Mouse (Mus musculus) gastrocnemius, adult 2 months (tissue): Measurements from ENCODE around the gene Acot11. TPM values are rescaled to one million over a fixed set of nuclear protein-coding genes. Genes with fewer than 3 reads are reported as not detected.
"Not testable (repeated sequence)": the region's sequence is repeated elsewhere in the genome, so short reads cannot be mapped to it uniquely, and the experiment has no call there.

ENCODE experiments used
- DNase-seq: peaks from one replicate; pipeline ENCODE4 v3.0.0; 2022
- H3K27ac ChIP-seq: fragments of 200-600 bp; 2 replicates; pipeline ENCODE4 v1.8.1; 2022; ENCODE audit warnings: mild to moderate bottlenecking
- H3K4me3 ChIP-seq: fragments of 200-600 bp; 2 replicates; pipeline ENCODE4 v1.8.1; 2022; ENCODE audit warnings: mild to moderate bottlenecking, moderate library complexity
- CTCF ChIP-seq: fragments of 200-600 bp; IDR thresholded peaks from 2 replicates; pipeline ENCODE4 v1.8.1; 2022; ENCODE audit warnings: antibody characterized with exemption, mild to moderate bottlenecking, moderate library complexity
- intact Hi-C: fragments of 180-260 bp; cut with DNase I; formaldehyde crosslinking; loops from one replicate; pipeline ENCODE4 v1.15.1; 2025
- total RNA-seq, 2 experiments: library from RNA; stranded (reverse); gene quantifications; 2 replicates each; pipeline ENCODE4 v1.2.3; 2021

Gene Acot11
- total RNA-seq, 2 experiments from 2014 or later = 7.1 to 17.3 TPM

DNA sequence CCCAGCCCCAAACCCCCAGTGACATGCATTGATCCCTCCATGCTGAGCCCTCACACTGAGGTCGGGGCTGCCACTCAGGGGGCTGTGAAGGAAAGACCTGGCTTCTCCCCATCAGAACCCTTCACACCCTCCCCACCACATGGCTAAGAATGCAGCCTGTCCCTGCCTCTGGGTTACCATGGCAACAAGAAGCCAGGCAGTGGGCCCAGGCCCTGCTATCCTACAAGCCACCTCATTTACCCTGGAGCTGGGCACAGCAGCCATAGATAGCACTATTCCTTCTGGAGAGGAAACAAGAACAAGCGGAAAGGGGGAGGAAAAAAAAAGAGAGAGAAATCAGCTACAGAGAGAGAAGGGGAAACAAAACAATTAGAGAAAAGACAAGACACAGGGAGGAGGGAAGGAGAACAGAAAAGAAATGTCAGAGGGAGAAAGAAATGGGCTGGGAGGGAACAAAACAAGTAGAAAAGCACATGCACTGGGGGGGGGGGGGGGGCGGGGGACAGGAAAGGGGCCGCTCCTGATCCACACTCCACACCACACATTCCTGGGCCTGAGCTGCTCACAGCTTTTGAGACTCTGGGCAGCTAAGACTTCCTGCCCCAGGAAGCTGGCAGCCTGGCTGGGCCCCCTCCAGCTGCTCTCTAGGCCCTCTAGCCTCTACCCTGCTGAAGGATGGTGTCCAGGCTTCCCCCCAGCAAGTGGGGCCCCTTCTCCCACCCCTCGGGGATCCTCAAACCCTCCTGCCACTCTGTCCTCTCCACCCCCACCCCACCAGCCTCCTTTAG, 18.9 kb downstream of the Acot11 start:
- peak overlapping the region; percentile 72 for H3K27ac ChIP-seq
- peak; percentile 50 for DNase-seq
- no peak for TF ChIP-seq CTCF
- H3K4me3 ChIP-seq = no peak overlapping the region
- intact Hi-C loops = no loop called here

DNA sequence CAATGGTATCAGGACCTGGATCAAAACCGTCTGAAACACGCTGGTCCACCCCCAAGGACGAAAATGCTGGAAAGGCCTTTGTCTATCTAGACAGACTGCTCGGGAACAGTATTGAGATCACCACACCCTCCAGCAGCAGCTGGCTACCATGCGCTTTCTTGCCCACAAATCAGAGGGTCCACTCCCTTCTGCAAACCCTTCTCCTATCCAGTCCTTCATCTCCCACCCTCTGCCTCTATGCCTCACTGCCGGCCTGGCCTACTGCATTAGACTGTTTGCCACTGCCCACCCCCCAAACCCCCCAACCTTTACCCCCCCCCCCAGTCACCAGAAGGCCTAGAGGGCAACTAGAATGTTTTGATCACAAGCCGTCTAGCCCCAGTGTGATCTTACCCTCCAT, 19.5 kb downstream of the Acot11 start:
- H3K4me3 ChIP-seq = no peak overlapping the region
- TF ChIP-seq CTCF = no peak
- intact Hi-C loops = no loop called here
- peak overlapping the region; percentile 72; the same call in 1 of the 2 replicates for H3K27ac ChIP-seq
- DNase-seq = no peak

DNA sequence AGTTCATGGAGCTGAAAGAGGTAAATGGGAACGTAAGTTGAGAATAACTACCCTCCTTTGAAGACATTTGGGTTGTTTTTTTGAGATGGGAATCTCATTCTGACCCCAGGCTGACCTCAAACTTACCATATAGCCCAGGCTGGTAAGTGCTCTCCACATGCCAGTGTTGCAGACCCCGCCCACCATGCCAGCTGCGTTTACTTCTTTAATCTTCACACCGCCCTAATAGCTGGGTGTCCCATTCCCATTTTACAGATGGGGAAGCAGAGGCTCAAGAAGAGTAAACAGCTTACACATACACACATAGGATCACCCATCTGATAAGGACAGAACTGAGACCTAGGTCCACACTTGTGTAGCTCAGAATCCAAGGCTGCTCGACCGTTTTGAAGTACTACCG, 20.0 kb downstream of the Acot11 start:
- no peak for TF ChIP-seq CTCF
- H3K4me3 ChIP-seq = no peak overlapping the region
- peak overlapping the region; percentile 65; the same call in 1 of the 2 replicates for H3K27ac ChIP-seq
- intact Hi-C loops = no loop called here
- no peak for DNase-seq

DNA sequence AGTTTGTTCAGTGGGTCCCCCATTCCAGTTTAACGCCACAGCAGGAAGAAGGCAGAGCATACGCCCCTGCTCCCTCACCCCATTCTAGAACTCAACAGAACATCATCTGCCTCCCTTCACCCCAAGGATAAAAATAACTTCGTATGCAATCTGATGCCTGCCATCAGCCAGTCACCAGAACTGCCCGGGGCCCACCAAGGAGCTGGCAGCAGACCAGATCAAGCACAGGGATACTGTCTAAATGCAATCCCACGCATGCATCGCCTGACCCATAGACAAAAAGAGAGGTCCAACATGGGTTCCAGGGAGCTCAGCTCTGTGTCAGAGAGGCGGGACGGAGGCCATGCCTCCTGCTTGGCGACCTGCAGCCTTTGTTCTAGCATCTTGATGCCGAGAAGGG, 21.7 kb downstream of the Acot11 start:
- peak; percentile 67 for DNase-seq
- intact Hi-C loops = no loop called here
- H3K4me3 ChIP-seq = no peak overlapping the region
- TF ChIP-seq CTCF = no peak
- peak overlapping the region; percentile 65 for H3K27ac ChIP-seq

DNA sequence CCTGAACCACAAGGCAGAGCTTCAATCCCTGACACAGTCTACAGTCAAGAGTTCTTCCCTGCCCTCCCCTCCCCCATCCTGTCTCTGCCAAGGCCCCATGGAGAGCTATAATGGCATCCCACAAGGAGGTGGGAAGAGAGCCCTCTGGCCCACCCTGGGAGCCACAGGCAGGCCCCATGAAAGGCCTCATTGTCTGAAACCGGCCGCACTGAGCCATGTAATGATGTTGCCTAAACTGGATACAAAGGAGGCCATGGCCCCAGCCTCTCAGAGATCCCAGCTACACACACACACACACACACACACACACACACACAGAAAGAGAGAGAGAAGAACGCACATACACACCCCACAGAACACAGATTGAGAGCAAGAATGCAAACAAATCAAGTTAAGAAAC, 24.8 kb downstream of the Acot11 start:
- intact Hi-C loops = no loop called here
- TF ChIP-seq CTCF = no peak
- no peak for DNase-seq

DNA sequence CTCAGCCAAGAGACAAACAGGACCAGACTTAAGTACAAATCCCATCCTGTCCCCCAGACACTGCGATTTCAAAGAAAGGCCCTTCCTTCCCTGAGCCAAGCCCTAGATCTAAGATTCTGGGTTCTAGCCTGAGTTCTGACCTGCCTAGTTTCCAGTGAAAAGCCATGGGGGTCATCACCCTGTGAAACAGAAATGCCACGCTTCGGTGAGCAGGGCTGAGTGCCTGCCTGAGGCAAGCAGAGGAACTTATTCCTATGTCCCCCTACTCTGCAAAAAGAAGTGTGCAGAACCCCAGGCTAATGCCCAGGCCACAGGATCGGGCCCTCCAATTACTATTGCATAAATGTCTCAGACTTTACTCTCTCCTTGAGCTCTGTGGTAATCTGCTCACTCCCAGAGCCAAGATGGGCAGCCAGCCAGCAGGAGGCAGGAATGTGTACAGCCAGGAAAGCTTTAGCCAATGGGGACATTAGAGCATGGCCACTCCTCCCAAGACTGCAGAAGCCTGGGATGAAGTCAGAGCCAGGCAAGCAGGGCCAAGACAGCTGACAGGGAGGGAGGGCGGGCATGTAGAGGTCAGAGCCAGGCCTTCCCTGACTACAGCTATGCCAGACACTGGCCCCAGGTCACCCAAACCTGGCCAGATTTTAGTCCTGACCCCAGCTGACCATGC, 26.5 kb downstream of the Acot11 start:
- no peak; the same call in 1 of the 2 replicates for TF ChIP-seq CTCF
- intact Hi-C loops = no loop called here
- peak; percentile 99 for DNase-seq
- H3K27ac ChIP-seq = peak overlapping the region; percentile 89
- peak overlapping the region; percentile 2; the same call in 1 of the 2 replicates for H3K4me3 ChIP-seq

More for the DNA sequence above, 24.8 kb downstream of the Acot11 start:
- peak overlapping the region; percentile 89 for H3K27ac ChIP-seq
- no peak overlapping the region for H3K4me3 ChIP-seq

DNA sequence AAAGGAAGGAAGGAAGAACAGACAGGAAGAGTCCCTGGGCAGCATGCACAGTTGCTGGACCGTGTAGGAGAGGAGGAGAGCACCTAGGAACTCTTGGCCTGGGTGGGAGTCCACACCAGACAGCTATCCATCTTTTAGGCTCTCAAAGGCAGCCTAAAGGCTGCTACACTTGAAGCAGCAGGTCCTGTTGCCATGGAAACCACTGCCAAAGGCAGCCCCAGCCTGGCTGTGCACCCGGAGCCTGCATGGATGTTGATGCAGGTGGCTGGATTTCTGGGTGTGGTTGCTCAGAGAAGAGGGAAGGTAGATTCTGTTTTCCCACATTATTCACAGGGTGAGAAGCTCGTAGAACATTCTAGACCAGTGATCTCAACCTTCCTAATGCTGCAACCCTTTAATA, 27.8 kb downstream of the Acot11 start:
- no peak for DNase-seq
- intact Hi-C loops = no loop called here
- Histone ChIP-seq H3K27ac (peak overlapping the region; percentile 50; the same call in 1 of the 2 replicates), H3K4me3 (no peak overlapping the region)
- no peak for TF ChIP-seq CTCF

DNA sequence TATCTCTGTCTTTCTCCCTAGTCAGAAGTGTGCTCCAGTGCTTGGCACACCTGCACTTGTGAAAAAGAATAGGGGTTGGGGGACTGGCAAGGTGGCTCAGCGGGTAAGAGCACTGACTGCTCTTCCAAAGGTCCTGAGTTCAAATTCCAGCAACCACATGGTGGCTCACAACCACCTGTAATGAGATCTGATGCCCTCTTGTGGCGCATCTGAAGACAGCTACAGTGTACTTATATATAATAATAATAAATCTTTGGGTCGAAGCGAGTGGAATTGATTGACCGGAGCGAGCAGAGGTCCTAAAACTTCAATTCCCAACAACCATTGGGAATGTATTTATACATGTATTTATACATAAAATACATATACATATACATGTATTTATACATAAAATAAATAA, 29.0 kb downstream of the Acot11 start:
- DNase-seq, intact Hi-C loops: not testable (repeated sequence)
- peak; percentile 37; the same call in 1 of the 2 replicates for TF ChIP-seq CTCF

DNA sequence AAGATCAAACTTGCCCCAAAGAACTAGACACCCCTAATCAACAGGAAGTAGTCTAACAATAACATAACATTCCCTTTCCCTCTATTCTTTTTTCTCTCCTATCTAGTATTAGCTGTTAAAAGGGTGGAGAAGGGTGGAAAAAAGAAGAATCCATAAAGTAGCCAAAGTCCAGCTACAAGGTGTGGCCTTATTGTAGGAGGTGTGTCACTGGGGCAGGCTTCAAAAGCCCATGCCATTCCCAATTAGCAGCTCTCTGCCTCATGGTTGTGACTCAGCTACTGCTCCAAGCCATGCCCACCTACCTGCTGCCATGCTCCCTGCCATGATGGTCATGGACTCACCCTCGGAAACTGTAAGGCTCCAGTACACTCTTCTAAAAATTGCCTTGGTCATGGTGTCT, 32.2 kb downstream of the Acot11 start:
- intact Hi-C loops = no loop called here
- Histone ChIP-seq H3K4me3 (no peak overlapping the region), H3K27ac (no peak overlapping the region)
- DNase-seq = no peak
- no peak for TF ChIP-seq CTCF

More for the DNA sequence above, 29.0 kb downstream of the Acot11 start:
- H3K27ac ChIP-seq, H3K4me3 ChIP-seq: not testable (repeated sequence)

DNA sequence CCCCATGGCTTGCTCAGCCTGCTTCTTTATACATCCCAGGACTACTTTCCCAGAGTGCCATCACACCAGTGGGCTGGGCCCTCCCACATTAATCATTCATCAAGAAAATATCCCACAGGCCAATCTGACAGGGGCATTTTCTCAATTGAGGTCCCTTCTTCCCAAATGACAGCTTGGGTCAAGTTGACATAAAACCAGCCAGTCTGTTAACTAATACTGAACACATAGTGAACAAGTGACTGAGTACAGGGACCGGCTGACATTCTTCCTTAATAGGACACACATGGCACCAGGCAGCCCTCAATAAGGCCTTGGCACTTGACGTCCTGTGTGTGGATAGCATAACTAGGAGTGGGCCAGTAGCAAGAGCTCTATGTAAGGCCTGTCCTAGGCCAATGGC, 35.5 kb downstream of the Acot11 start:
- TF ChIP-seq CTCF = no peak
- no peak overlapping the region for H3K4me3 ChIP-seq
- intact Hi-C loops = no loop called here
- DNase-seq = no peak
- H3K27ac ChIP-seq = no peak overlapping the region

DNA sequence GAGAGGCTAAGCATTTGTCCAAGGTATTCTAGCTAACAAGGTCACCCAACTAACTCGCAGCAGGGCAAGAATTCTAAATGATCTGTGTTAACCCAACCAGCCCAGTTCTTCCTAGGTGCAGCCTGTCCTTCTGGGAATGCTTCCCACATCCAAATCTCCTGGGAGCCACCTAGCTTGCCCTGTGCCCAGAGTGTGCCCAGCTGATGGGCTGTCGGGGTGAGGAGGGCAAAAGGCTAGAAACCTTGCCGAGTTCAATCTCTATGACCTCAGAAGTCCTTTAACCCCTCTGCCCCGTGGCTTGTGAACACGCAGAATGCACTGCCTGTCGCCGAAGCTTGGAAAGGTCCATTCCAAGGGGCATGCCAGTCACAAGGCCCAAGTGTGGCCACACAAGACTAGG, 40.6 kb downstream of the Acot11 start:
- no peak for DNase-seq
- H3K27ac ChIP-seq = peak overlapping the region; percentile 16; the same call in 1 of the 2 replicates
- TF ChIP-seq CTCF = no peak
- intact Hi-C loops = no loop called here
- H3K4me3 ChIP-seq = no peak overlapping the region

DNA sequence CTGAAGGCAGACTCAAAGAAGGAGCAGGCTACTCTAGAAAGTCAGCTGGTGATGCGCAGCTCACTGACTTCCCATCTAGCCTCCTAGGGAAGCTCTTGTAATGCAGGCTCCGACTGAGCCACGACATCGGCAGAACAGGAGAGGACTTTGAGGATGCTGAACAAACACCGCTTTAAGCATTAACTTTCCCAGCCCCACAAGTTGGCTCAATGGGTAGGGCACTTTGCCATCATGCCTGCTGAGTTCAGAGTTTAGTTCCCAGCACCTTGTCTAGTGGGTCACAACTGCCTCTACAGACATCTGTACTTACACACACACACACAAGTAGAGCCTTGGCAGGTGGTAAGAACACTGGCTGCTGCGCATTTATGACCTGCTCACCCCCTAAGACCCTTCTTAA, 53.1 kb downstream of the Acot11 start:
- DNase-seq = no peak
- intact Hi-C loops = loop anchor here (5.0 kb wide), 1 partner anchor 411 kb away; no protein-coding TSS in a partner anchor
- TF ChIP-seq CTCF = no peak
- H3K4me3 ChIP-seq = no peak overlapping the region
- no peak overlapping the region for H3K27ac ChIP-seq

DNA sequence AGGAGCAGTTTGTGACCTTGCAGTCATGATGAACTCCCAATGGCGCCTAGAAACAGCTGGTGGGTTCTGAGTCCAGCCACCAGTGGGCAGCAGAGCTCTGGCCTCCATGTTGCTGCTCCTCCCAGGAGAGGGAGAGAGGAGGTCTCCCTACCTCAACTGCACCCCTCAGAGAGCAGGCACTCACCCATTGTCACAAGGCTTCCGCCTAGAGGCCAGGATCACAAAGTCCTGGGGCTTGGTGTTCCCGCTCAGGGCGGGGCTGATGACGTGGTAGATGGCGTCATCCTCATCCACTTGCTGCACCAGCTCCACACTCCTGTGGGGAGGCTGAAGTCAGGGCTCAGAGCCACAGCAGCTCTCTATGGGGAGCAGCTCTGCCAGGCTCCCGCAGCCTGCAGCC, 55.1 kb downstream of the Acot11 start:
- Histone ChIP-seq H3K4me3 (no peak overlapping the region; the same call in 1 of the 2 replicates), H3K27ac (no peak overlapping the region)
- TF ChIP-seq CTCF = peak; percentile 73
- peak; percentile 71 for DNase-seq
- intact Hi-C loops = loop anchor here (5.0 kb wide), 2 partner anchors 78 to 413 kb away; no protein-coding TSS in a partner anchor
